Mouse (Mus musculus) spleen, postnatal 36 days (tissue): ENCODE measurements around the gene Smyd5.

ENCODE experiments used
- DNase-seq, 2 experiments: peaks; one replicate each; pipeline ENCODE4 v3.0.0; 2022; ENCODE audit warnings: low spot score in 2 of 2, mixed read lengths in 1 of 2

Smyd5 gene

DNA sequence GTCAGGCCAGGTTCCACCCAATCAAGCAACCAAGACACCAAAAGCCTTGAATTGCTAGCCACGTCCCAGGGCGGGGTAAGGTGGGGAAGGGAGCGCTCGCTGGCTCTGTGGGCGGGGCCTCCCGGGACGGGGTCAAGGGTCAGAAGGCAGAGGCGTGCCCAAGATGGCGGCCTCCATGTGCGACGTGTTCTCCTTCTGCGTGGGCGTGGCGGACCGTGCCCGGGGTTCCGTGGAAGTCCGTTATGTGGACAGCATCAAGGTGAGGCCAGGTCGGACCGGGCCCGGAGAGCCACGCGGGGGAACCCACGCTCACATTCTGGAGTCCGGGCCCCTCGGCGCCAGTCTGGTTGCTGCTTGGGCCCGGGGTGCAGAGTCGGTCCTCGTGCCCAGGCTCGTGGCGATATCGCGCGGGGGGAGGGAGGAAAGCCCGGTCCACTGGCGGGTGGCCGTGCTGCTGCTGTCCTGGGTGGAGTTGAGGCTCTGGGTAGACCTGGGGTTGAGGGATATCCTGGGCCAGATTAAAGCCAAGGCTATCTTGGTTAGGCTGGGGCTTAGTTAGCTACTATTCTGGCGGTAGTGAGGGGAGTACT, at the start of gene Smyd5:
Gene Smyd5, plus strand, starts transcription at position 148 of the 590 bp plus-strand sequence.
- DNase-seq: peak; percentile 81 to 86

DNA sequence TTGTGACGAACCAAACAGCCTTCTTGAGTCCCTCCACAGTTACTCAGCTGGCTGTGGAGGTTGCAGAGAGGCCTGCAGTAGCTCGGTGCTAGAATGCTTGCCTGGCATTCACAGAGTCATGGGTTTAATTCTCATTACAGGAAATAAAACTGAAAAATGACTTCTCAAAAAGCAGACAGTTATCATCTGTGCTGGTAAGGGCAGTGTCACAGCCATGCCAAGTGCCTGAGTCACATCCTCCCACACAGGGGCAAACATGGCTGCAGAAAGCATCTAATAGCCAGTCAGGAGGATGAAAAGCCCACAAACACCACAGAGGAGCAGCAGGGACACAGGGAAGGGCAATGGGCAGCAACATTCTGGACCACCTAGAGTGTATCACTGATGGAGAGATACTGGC, 49.0 kb upstream of the Smyd5 start:
- no peak for DNase-seq

DNA sequence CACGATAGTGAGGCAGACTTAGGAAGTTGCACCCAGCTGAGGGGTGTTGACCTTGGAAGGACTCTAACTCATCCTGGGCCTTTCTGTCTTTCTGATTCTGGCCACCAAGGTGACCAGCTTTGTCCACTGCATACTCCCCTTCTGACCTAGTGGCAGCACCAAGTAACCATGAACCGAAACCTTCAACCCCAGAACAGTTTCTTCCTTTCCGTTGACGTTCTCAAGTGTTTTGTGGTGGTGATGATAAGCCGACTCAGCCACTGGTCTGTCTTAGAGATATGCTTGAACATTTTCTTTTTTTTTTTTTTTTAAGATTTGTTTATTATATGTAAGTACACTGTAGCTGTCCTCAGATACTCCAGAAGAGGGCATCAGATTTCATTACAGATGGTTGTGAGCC, 43.2 kb upstream of the Smyd5 start:
- no peak for DNase-seq

- peak; percentile 31 to 48 for DNase-seq
Measured at GRCm38 (mm10) chr6:85391803-85392202, 40.0 kb upstream of the Smyd5 start.

DNA sequence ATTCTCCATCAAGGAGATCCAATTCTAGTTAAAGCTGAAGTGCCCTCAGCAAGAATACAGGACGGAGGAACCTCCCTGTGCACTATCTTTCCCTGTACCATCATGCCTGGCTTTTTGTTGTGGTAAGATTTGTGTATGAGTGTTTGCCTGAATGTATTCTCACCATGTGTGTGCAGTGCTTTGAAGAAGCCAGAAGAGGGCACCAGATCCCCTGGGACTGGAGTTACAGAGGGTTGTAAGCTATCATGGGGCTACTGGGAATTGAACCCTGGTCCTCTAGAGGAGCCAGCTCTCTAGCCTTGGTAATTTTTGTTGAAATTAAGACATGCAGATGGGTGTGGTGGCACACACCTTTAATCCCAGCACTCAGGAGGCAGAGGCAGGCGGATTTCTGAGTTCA, 36.4 kb upstream of the Smyd5 start:
- no peak for DNase-seq

DNA sequence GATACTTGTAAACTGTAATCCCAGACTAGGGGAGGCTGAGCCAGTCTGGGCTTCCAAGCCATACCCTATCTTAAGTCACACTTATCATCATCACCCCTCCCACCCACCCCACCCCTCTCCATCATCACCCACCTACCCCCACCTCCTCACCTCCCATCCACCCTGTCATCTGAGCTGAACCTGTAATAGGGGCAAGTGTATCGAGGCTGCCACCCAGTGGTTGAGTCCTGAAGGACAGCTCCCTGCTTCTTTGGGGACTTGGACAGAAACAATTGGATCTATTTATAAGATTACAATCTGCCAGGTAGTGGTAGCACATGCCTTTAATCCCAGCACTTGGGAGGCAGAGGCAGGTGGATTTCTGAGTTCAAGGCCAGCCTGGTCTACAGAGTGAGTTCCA, 34.6 kb upstream of the Smyd5 start:
- peak in 1 of 2 experiments; percentile 17 for DNase-seq

- no peak for DNase-seq
Measured at GRCm38 (mm10) chr6:85399715-85400114, 32.1 kb upstream of the Smyd5 start.

DNA sequence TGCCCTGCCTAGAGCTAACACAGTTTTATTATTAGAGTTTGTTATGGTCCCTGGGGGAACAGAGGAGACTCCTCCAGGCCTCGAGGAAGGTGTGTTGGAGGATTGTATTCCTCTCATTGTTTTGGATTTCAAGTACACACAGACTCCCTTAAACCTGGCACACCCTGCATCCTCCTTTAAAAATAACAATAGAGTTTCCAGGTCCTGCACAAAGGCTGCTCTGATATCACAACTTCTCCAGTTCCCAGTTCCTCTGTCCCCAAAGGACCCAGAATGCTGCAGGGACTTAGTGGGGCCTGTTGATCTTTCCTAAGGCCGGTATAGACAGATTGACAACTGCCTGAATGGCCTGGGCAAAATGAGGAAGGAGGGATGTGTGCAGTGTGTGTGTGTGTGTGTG, 29.2 kb upstream of the Smyd5 start:
- no peak for DNase-seq

GRCm38 (mm10) chr6:85403039-85403438, 28.8 kb upstream of the Smyd5 start:
- no peak for DNase-seq

GRCm38 (mm10) chr6:85409003-85409402, 22.8 kb upstream of the Smyd5 start:
- DNase-seq: no peak

DNA sequence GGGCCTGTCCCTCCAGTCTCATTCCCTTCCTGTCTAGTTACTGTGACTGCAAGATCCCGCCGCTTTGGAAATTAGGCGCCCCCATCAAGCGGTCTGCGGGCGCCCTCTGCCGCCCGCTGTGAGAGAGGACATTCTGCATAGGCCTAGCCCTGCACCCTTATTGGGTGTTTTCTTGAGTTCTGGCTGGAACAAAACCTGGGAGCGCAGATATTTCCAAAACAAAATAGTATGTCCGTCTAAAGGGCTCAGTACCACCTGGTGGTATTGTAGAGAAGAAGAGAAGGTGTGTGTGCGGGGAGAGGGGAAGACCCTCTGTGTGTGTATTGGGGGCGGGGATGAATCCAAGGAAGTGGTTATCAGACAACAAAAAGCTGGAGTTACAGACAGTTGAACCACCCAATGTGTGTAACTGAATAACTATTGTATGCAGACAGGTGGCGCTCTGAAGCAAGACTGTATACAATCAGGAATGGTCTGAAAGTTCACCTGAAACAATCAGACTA, 21.0 kb upstream of the Smyd5 start:
- DNase-seq: peak in 1 of 2 experiments; percentile 7

DNA sequence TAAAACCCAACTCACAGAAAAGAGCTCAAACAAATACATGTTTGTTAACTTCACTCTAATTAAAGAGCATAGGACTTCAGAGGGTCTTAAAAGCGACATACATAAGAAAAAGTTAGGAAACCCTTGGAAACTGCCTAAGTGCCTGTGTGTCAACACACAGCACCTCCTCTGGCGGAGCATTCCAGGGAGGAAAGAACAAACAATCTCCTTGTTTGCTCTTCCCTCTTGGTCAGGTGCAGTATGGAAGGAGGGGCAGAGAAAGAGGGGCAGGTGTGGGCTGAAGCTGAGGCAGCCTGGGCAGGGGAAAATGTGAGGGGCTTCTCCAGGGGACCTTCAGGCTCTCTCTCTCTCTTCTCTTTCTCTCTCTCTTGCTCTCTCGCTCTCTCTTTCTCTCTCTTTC, 16.0 kb upstream of the Smyd5 start:
- no peak for DNase-seq

DNA sequence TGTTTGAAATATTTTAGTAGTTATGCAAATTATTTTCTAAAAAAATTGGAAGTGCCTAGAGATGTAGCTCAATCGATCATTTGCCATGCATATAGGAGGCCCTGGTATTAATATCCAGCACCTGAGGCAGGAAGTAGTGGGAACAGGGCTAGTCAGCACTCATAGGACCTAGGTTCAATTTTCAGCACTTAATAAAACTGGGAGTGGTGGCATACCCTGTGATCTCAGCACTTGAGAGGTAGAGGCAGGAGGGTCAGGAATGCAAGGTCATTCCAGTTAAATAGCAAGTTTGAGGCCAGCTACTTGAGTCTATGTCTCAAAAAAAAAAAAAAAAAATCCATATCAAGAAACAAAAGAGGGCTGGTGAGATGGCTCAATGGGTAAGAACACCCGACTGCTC, 12.6 kb upstream of the Smyd5 start:
- no peak for DNase-seq

DNA sequence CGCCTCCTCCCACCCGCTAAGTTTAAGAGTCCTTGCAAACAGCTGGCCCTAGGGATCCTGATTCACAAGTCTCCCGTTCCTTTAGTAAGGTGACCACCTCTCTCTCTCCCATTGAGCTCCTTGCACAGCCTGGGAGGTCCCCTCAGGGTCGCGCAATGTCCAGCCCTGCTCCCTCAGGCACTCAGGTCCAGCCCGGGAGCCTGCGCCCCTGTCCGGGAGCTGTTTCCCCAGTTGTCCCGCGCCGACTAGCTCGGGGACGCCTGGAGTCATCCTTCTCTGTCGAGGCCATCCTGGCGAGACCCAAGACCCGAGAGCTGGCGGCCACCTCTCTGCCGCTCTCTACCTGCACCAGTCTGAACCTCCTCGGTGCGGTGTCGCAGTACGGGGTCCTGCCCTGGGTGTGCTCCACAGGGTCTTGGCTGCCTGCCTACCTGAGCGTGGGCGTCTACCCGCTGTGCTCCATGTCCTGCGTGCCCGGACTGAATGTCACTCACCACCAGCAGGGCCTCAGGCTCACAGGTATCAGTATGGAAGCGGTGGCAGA, 7.9 kb upstream of the Smyd5 start, which contains the start of gene Noto:
Gene Noto, plus strand, starts transcription at position 51 of the 544 bp plus-strand sequence.
- DNase-seq: no peak

DNA sequence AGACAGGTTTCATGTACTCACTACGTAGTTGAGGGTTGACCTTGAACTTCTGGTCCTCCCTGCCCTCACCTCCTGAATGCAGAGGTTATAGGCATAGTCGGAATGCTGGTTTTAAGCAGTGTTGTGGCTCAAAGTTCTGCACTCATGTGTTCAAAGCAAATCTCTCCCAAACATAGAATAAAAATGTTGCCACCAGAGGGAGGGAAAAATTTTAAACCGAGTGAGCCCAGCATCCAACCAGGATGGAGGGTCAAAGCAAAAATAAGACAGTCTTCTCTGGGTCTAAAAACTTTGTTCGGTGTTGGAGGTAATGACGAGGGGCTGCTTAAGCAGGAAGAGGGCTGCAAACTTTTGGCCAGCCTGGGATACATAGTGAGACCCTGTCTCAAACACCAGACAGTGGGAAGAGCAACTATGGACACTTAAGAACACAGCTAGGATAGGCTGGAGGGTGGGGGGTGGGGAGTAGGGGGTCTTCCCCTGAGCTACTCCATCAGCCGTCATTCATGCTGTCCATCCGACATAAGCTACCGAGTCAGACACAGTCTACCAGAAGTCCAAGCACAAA, 431 bp upstream of the Smyd5 start:
- no peak for DNase-seq

DNA sequence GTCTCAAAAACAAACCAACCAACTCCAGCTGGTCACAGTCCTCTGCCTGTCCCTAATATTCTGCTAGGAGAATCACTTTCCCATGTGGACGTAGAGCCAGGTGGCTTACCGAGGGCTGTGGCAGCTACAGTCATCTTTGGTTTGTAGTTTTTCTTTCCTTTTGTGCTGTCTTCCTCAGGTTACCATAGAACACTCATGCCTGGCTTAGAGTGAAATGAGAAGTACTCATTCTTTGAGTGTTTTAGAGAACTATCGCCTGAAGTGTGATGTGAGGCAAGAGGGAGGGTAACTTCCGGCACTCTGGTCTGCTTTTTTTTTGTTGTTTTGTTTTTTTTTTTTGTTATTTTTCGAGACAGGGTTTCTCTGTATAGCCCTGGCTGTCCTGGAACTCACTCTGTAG, 2.1 kb downstream of the Smyd5 start:
- no peak for DNase-seq

DNA sequence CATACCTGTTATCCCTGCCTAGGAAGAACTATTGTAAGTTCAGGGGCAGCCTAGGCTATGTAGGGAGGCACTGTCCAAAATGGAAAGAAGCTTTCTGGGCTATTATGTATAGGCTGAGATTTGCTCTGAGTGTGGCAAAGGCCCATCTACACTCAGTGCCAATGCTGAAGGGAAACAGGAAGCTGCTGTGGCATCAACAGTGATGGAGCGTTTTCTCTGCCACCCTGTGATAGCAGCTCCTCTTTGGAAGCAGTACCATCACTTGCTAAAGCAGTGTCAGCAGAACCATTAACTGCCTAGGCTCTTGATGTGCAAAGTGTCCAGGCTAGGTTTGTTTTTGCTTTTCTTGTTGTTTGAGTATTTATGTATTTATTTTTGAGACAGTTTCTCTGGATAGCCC, 4.4 kb downstream of the Smyd5 start:
- no peak for DNase-seq

DNA sequence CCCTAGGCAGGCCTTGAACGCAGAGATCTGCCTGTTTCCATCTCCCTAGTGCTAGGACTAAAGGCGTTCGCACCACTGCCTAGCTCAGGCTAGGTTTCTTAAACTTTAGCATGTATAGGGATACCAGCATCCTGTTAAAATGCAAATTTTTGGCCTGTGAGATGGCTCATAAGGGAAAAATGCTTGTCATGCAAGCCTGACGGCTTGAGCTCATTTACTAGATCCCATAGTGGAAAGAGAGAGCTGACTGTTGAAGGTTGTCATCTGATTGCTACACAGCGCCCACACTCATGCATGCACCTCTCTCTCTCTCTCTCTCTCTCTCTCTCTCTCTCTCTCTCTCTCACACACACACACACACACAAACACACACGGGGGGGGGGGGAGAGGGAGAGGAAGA, 4.8 kb downstream of the Smyd5 start:
- no peak for DNase-seq

DNA sequence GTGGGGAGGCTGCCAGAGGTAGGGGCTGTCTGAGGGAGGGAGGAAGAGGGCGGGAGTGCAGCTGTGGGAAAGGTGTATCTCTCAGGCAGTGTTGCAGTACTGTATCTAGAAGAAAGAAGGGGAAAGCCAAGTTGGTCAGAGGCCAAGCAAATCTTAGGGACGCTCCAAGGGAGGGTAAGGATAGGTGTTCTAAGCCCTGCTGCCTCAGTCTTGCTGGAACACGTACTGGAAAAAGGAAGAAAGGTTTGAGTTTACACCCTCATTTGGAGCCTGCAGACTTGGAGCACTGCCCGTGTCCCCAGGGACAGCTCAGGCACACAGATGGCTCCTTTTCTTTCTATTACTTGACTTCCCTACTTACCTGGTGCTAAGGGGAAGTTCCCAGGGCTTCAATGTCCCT, 9.4 kb downstream of the Smyd5 start:
- DNase-seq: no peak

- DNase-seq: no peak
Measured at GRCm38 (mm10) chr6:85443488-85444233, 11.9 kb downstream of the Smyd5 start.

- DNase-seq: no peak
Measured at GRCm38 (mm10) chr6:85444266-85444965, 12.6 kb downstream of the Smyd5 start.

GRCm38 (mm10) chr6:85445286-85445685, 13.5 kb downstream of the Smyd5 start:
- DNase-seq: no peak
